Mouse (Mus musculus) granulocyte monocyte progenitor cell, adult 5-6 weeks (primary cell): ENCODE measurements around the gene Trpm6. TPM values are rescaled to one million over a fixed set of nuclear protein-coding genes. Genes with fewer than 3 reads are reported as not detected.

Experiments
- ATAC-seq: replicated peaks from 2 replicates; pipeline ENCODE4 v1.8.0; 2016; ENCODE audit warnings: mild to moderate bottlenecking, moderate TSS enrichment, inconsistent platforms; ENCODE audit not compliant: poor library complexity, severe bottlenecking
- total RNA-seq, 2 experiments: library from RNA; stranded (forward) in 1 of 2; stranded (reverse) in 1 of 2; fragments of 200-712, 200-1000 nt in 1 of 2; fragments of >200 nt in 1 of 2; fragmentation: Nextera tagmentation in 1 of 2; gene quantifications; 2 replicates each; pipeline ENCODE4 v1.2.3; 2014 to 2017

Gene Trpm6
- 0.09 TPM in 1 of 2 replicates, not detected in the other for total RNA-seq (2014; fragmentation: Nextera tagmentation)
- total RNA-seq (2017): 0.34 TPM in 1 of 2 replicates, not detected in the other

DNA sequence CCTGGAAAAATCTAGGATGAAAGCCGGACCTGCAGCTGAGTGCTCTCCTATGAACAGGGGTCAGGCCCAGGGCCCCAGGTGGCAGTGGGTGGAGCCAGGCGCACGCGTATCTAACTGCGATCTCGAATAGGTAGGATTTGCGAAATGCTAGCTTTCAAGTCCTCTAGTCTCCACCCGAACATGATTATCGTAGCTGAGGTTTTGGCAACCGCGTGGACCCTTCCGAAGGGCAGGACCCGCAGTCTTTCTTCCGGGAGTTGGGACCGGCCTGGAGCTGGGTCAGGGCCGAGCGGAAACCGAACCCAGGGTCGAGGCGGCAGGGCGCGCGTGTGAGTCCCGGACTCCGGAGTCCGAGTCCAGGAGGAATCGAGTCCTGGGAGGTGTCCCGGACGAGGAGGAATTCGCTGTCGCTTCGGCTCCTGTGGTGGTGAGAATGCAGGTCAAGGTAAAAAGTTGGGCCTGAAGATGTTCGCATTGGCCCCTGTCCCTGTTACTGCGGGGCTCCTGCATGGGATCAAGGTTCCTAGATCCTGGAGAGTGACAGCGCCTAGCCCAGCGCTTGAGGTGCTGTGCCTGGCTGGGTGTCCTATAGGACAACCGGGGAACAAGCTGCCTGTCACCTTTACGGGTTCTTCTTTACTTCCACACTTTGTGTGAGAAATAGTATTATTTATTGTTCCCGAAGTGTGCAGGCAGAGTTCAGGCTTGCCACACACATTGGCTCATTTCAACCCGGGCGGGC lies at the start of gene Trpm6:
Trpm6 (plus strand) TSS at position 386 of the 742 bp plus-strand sequence.
- peak; percentile 46 for ATAC-seq

DNA sequence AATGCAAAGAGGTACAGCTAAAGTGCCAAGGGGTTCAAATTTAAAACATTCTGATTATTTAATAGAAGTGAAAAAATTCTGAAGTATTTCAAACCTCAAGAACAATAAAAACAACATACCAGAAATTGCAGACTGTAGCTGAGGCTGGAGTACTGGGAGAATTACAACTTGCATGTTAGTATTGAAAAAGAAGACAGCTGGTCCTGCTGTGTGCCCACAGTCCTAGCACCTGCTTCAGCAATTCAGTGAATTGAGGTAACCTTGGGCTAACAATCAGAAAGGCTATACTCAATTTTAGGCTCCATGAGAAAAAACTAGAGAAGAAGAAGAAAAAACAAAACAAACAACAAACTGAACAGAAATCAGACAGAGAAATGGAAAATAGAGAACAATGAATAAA lies 41.7 kb upstream of the Trpm6 start:
- no peak for ATAC-seq

DNA sequence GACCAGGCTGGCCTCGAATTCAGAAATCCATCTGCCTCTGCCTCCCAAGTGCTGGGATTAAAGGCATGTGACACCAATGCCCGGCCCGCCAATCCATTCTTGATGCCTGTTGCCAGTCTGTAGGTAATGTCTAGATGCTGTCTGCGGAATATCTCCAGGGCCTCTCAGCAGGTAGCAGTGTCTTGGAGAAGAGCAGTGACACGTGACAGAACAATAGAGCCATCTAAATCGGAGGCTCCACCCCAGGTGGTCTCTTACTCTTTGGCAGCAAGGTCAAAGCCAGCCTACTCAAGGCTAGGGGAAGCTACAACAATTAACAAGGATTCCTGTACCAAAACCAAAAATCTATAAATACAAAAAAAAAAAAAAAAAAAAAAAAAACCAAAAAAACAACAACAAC lies 38.9 kb upstream of the Trpm6 start:
- no peak for ATAC-seq

DNA sequence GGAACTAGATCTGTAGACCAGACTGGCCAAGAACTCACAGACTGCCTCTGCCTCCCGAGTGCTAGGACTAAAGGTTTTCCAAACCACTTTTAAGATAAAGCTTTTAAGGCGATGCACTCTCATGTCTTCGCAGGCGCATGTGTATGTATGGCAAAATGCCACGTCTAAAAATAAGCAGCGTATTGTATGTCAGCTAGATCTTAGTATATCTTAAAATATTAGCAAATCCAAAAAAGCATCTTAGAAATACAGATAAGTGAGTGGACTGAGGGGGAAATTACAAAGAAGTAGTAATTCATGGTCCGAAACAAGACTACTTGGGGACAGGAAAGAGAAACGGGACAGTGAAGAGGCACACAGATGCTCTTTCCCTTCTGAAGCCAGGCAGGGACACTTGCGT lies 38.2 kb upstream of the Trpm6 start:
- ATAC-seq: no peak

DNA sequence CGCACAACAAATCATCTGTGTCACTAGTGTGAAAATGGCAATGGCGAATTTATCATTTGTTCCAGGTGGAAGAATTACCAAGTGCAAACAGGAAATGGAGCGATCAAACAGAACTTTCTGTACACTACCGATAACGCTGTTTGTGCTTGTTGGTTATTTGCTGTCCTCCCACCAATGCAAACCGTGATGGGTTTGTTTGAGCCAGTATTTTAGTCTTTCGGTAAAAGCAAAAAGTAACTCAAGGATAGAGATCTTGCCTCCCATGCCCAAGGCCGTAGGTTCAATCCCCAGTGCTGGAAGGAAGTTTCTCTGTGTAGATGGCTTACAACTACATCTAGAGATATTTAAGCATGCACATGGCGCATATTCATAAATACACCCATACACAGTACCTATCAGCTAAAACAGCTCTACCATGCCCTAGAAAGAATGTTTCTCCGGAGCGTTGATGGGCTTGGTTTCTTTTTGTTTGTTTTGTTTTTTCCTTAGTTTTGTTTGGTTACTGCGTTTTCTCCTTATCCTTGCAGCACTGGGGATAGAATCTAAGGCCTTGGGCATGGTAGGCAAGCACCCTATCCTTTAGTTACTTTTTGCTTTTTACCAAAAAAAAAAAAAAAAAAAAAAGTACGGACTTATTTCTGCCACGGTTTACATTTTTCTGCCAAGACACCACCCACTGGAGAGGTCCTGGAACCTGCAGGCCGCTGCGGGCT lies 37.5 kb upstream of the Trpm6 start:
- no peak for ATAC-seq

DNA sequence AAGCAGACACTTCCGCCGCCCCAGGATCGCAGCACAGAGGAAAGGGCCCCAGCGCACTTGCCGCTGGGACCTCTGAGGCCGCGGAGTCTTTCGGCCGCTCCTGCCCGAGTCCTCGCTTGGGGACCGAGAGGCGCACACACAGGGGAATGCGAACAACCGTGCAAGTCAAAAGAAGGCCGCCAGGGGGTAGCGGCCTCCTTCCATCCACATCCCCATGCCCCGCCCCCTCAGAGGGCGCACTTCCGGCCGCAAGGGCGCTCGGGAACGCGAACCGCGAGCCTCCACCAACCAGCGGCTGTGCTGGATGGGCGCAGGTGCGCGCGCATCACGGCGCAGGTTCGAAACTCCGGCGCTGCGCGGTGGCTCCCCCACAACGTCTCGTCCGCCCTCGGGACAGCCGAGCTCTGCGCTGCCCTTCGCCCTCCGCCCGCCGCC lies 36.9 kb upstream of the Trpm6 start, which contains the start of gene D030056L22Rik:
D030056L22Rik (plus strand) TSS at position 328 of the 435 bp plus-strand sequence.
- ATAC-seq: peak; percentile 95

DNA sequence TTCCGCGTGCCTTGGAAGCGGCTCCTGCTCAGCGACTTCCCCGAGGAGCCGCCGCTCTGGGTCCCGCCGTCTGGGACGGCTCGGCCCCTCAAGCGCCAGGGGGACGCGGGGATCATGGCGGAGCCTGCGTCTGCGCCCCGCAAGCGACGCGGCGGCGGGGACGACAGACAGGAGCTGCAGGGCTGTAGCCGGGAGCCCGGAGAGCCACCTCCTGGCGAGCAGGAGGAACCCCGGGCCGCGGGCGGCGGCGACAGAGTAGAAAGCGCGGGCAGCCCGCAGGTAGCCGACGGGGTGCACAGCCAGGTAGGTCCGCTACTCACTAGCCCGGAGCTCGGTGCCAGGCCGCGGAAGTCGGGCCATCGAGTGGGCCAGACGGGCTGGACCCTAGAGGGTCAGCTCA lies 36.4 kb upstream of the Trpm6 start:
- ATAC-seq: peak; percentile 23

DNA sequence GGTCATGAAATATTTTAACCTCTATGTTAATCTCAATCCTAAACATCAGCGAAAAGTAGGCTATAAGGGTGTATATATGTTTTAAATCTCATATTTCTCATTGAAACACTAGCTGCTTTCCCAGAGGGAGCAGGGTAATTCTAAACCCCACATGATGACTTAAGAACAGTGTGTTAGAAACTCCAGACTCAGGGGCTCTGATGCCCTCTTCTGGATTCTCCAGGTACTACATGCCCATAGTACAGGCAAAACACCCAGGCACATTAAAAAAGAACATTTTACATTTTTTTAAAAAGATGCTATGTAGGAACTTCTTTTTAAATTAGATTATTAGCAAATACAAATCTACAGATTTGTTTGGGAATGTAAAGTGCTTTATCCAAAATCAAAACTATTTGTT lies 33.4 kb upstream of the Trpm6 start:
- ATAC-seq: peak; percentile 44

DNA sequence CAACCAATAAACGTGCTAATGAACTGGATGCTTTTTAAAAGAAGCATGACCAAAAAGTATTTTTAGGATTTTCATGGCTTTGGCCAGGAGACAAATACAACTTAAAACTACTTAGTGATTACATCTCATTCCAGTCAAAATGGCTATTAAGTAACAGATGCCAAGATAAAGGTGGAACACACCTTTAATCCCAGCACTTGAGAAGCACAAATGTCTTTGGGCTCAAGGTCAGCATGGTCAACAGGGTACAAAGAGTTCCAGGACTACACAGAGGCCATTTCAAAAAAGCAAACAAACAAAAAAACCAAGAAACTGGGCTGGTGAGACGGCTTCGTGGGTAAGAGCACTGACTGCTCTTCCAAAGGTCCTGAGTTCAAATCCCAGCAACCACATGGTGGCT lies 29.4 kb upstream of the Trpm6 start:
- no peak for ATAC-seq

DNA sequence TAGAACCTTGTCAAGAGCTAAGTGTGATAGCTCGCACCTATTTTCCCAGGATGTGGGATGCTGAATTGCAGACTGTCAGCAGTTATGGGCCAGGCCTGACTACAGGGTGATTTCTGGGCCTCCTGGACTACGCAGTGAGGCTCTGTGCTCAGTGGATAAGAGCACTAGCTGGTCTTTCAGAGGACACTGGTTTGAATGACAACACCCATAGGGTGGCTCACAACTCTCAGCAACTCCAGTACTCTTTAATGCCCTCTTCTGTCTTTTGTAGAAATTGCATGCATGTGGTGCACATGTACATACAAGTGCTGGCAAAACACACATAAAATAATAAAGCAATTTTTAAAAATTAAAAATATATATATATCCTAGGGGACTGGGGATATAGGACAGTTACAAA lies 24.6 kb upstream of the Trpm6 start:
- no peak; the same call in 1 of the 2 replicates for ATAC-seq

DNA sequence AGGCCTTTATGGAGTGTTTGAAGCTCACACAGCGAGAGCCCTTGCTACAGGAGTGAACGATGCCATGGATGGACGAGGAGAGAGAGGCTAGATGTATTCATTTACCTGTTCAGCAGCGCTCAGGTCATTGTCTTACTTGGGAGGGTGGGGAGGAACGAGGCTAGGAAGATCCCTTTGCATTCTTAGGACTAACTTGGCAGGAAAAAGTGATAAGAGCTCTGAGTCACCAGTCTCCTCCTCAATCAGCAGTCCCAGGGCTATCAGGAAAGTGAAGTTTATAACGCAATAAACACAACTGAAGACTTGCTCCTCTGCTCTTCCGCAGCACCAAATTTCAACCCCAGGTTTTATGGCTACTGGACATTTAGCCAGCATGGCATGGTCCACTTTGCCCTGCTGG lies 19.5 kb upstream of the Trpm6 start:
- ATAC-seq: no peak

DNA sequence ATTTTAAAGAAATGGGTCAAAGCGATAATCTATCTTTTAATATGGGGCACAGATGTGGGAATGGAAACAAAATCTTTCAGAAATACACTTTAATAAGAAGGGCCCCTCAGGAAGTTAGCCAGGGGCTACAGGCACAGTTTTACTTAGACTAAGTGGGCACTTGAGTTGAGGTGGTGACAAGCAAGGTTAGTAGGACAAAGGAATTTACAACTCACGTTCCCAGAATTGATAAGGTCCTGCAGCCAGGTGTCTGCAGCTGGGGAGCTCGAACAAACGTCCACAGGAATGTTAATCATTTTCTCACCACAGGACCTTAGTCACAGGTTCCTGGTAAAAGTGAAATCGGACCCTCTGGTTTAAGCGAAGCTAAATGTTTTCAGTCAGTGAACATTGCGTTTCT lies 18.7 kb upstream of the Trpm6 start:
- ATAC-seq: no peak

DNA sequence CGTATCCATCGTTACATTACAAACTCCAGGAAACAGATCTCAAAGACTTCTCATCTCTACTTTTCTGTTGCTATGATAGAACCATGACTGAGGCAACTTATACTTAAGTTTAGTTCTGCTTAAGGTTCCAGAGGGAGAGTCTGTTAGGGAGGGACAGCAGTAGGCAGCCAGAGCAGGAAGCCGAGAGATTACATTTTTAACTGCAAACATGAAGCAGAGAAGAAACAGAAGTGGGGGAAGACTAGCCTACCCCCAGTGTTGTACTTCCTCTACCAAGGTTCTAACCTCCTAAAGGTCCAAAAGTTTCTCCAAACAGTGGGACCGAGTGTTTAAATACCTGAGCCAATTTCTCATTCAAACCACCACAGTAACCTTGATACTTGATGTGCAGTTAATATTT lies 13.9 kb upstream of the Trpm6 start:
- no peak for ATAC-seq

DNA sequence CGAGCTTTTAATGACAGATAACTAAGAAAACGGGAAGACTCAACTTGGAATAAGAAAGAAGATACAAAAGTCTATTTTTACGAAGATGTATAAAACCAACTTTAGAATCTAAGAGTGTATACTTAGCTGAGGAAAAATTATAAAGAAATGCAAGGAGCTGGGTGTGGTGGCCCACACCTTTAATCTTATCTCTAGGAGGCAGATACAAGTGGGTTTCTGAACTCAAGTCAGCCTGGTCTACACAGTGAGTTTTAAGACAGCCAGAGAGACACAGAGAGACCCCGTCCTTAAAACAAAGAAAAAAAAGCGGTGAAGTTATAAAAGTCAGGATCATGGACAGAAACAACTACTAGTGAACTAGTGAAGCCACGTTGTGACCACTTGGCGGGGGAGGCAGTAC lies 10.6 kb upstream of the Trpm6 start:
- no peak for ATAC-seq

DNA sequence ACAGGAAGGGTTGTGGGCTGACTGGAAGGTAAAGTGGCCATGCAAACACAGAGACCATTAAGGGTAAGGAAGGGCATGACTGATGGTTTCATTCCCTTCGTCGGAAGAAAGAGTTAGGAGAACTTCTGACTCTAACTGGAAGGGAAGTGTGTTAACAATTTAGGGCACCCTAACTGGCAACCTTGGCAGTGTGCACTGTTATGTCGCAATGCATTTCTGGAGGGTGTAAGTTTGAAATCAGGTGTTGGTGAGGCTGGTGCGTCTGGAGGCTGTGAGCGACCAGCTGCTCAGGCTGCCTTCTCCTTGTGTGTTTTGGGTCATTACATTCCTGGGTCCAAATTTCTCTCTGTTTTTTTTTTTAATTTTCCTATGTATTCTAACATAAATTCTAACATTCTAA lies 5.8 kb upstream of the Trpm6 start:
- ATAC-seq: peak; percentile 85

DNA sequence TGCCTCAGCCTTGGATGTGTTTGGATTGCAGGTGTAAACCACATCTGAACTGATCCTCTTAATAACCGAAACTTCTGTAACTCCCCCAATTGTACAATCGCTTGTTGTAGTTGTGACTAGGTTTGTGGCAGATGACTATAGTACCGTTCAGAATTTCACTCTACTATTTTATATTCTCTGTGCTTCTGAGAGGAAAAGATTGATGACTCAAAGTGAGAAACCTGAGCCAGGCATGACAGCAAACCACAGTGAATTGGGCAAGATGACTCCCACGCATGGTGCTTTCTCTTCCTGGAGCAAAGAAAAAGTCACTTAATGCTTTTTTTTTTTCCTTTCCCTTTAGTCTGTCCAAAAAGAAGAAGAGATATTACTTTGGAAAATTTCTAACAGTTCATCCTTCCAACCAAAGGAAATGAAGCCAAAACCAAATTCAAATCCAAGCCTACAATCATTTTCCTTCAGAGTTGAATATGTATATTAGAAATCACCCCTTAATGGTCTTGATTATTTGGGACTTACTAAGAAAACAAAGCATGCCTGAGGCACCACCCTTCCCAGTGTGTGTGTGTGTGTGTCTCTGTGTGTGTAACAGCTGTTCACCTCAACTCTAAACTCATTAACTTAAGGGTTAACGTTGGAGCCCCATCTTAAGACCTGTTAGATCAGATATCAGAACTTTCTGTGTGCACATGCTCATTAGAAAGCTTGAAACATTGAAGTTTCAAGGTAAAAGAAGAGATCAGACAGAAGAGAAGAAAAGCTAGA lies 3.0 kb upstream of the Trpm6 start:
- no peak; the same call in 1 of the 2 replicates for ATAC-seq

DNA sequence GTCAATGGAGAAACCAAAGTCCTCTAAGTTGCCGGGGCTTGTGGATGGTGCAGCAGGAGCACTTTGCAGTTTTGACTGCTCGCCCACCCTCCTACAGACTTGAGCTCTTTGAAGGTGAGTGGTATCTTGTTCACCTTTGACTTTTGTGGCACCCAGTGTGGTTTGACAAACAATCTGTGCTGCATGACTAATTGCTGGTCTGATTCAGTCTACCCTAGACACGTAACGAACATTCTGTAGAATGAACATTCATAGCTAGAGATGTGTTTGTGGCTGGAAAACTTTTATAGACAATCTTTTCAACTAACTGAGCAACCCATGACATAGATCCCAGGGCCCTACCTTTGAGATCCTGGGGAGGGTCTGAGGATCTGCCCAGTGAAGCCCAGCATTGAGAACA lies 2.4 kb upstream of the Trpm6 start:
- no peak for ATAC-seq

DNA sequence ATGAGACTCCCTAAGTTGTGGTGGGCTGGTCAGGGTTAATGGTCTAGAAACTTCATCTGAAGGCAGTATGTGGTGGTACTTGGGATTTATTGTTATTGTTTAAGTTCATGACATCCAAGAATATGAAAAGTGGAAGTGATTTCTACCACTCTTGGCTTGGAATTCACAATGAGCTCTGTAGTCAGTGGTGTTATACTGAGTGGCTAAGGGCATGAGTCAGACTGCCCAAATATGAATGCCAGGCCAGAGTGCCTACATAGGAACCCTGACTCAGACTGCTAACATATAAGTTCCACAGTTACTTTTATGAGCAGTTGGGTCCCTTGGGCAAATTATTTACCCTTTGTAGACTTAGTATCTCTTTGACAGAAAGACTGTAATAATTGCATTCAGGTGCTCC lies 7.4 kb downstream of the Trpm6 start:
- no peak for ATAC-seq

DNA sequence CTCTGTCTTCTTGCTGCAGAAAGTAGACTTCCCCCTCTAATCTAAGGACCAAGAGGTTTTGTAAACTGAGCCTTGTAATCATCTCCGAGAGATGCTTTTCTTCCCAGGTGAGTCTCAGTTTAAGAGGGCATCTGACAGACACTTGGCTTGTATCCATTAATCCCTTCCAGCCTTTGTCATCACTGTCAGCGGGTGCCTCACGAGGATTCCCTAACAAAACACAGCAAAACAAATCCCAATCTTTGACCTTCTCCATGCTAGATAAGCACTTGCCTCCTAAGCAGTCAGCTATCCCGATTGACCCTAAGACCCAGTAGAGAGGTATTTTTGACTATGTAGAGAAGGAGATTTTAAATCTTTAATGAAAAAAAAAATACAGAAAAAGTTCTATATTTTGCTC lies 7.9 kb downstream of the Trpm6 start:
- no peak for ATAC-seq

DNA sequence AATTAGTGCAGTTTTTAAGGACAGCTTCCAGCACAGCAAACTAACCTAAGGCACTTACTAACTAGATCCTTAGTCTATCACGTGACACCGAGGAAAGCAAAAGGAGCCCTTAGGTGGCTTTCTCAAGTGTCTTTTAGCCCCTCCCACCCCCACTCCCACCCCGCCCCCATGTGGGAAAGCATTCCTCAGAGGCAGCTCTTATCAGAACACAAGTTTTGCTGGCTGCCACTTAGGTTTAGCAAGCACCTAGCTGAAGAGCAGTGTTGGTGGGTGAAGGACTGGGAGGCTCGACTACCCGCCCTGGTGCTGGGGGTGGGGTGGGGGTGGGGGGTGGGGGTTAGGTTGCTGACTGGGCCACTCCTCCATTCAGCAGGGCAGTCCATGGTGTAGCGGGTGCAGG lies 8.5 kb downstream of the Trpm6 start:
- no peak for ATAC-seq

DNA sequence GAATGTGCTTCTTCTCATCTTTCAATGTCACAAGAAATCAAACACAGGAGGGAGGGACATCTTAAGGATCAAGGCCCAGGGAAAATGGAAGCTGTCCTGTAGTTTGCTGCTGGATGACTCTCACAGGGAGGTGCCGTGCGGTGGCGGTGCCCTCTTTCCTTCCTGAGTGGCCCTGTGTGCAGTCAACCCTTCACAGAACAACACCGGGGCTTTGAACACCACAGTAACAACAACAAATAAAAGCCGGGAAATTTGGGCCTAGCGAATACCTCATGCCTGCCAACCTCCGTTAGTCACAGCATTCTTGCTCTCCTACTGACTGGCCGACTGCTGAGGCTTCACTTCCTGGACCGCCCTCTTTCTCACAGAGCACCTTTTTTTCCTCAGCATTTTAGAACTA lies 9.1 kb downstream of the Trpm6 start:
- no peak for ATAC-seq
